8 mouse cellular contexts compared by ENCODE assay signal in genomic region chrX:73921823-73922549, GRCm38 (mm10). TPM values are rescaled to one million over a fixed set of nuclear protein-coding genes. Genes with fewer than 3 reads are reported as not detected.
DNase-seq lines count a peak whose midpoint lies in the region; ATAC-seq and TF ChIP-seq lines count a peak whose summit lies in the region.

TSS of gene Arhgap4 (minus strand) at chrX:73921870.
TSS of gene Naa10 (minus strand) at chrX:73921944.

- no peaks in the 10 kb centered on the region for H3K9me3 ChIP-seq in heart, embryonic 11.5 days (replicated peaks; ENCODE audit: control insufficient read depth, low read length)
- no peaks in the 10 kb centered on the region for H3K9me3 ChIP-seq in kidney, embryonic 16.5 days (ENCODE audit: low read length)
- H3K9me3 ChIP-seq in stomach, embryonic 15.5 days: no peaks in the 10 kb centered on the region

- peaks cover 25% of the 10 kb centered on the region for H3K36me3 ChIP-seq in C2C12 (ENCODE audit: control insufficient read depth, insufficient read depth)
- H3K36me3 ChIP-seq in heart, embryonic 11.5 days (ENCODE audit: control insufficient read depth, insufficient read depth, low read length): 0 out of 2 replicates have a peak, but pooled peaks cover 2% of the 10 kb centered on the region
- H3K36me3 ChIP-seq in kidney, embryonic 16.5 days (ENCODE audit: insufficient read depth, low read length): peaks cover 9% of the 10 kb centered on the region; the same call in 1 of the 2 replicates
- peaks cover 7% of the 10 kb centered on the region; the same call in 1 of the 2 replicates for H3K36me3 ChIP-seq in liver, adult 2 months (ENCODE audit: control insufficient read depth, insufficient read depth, low read length)
- H3K36me3 ChIP-seq in myocyte (ENCODE audit: control insufficient read depth, insufficient read depth): no peaks in the 10 kb centered on the region
- H3K36me3 ChIP-seq in stomach, embryonic 15.5 days: no peaks in the 10 kb centered on the region

- peaks cover 26% of the 10 kb centered on the region for H3K79me2 ChIP-seq in C2C12 (ENCODE audit: control insufficient read depth, insufficient read depth)
- no peaks in the 10 kb centered on the region for H3K79me2 ChIP-seq in liver, adult 2 months (ENCODE audit: control insufficient read depth, insufficient read depth, low read length)
- peaks cover 6% of the 10 kb centered on the region for H3K79me2 ChIP-seq in myocyte (ENCODE audit: control insufficient read depth, insufficient read depth)

- H3K9ac ChIP-seq in heart, embryonic 11.5 days (ENCODE audit: low read depth, low read length): peak within 1 kb of the TSS; percentile 70
- H3K9ac ChIP-seq in kidney, embryonic 16.5 days (replicated peaks; ENCODE audit: low read length): peak within 1 kb of the TSS; percentile 79
- H3K9ac ChIP-seq in liver, adult 2 months (ENCODE audit: low read depth, low read length): peak within 1 kb of the TSS; percentile 80
- peak within 1 kb of the TSS; percentile 44 for H3K9ac ChIP-seq in stomach, embryonic 15.5 days

- DNase-seq in brain, adult 2 months (ENCODE audit: low read depth, low spot score): peak; percentile 97
- DNase-seq in liver, adult 2 months (ENCODE audit: extremely low read depth, low read depth, low spot score): peak; percentile 79

- no peak for TF ChIP-seq CTCF in C2C12 (IDR thresholded peaks at IDR 0.05; ENCODE audit: control insufficient read depth, insufficient read depth, insufficient read length)
- TF ChIP-seq CTCF in liver, adult 2 months (IDR thresholded peaks at IDR 0.05; ENCODE audit: low read depth, low read length): no peak

- ATAC-seq in erythroblast, adult 5-6 weeks (replicated peaks; ENCODE audit: low FRiP score, poor library complexity, severe bottlenecking): peak; percentile 98
- peak; percentile 96 for ATAC-seq in heart, embryonic 11.5 days (replicated peaks; ENCODE audit: insufficient number of reproducible peaks, low FRiP score, low TSS enrichment)
- ATAC-seq in kidney, embryonic 16.5 days (ENCODE audit: low FRiP score, low TSS enrichment): peak; percentile 97
- ATAC-seq in stomach, embryonic 15.5 days (ENCODE audit: insufficient read depth, low FRiP score, low read depth): peak; percentile 98

- H3K4me3 ChIP-seq in C2C12 (ENCODE audit: insufficient read depth, poor library complexity, severe bottlenecking) (peak within 1 kb of the TSS; percentile 57), myocyte (peak within 1 kb of the TSS; percentile 53)
- H3K4me3 ChIP-seq in heart, embryonic 11.5 days (ENCODE audit: low read depth, low read length): peak within 1 kb of the TSS; percentile 53
- peak within 1 kb of the TSS; percentile 64 for H3K4me3 ChIP-seq in kidney, embryonic 16.5 days (ENCODE audit: low read length)
- H3K4me3 ChIP-seq in liver, adult 2 months (ENCODE audit: insufficient read depth, low read depth, low read length): peak within 1 kb of the TSS; percentile 87
- H3K4me3 ChIP-seq in stomach, embryonic 15.5 days (replicated peaks): peak within 1 kb of the TSS; percentile 57

- H3K79me3 ChIP-seq in C2C12 (ENCODE audit: low read depth): peaks cover 18% of the 10 kb centered on the region

- no peaks in the 10 kb centered on the region for H3K27me3 ChIP-seq in C2C12 (ENCODE audit: control insufficient read depth, insufficient read depth, insufficient read length)
- H3K27me3 ChIP-seq in heart, embryonic 11.5 days (ENCODE audit: control insufficient read depth, insufficient read depth, low read length): no peaks in the 10 kb centered on the region
- H3K27me3 ChIP-seq in kidney, embryonic 16.5 days (ENCODE audit: insufficient read depth, low read length): peaks cover 3% of the 10 kb centered on the region; the same call in 1 of the 2 replicates
- no peaks in the 10 kb centered on the region for H3K27me3 ChIP-seq in liver, adult 2 months (ENCODE audit: control insufficient read depth, insufficient read depth, low read length)
- no peaks in the 10 kb centered on the region for H3K27me3 ChIP-seq in myocyte (ENCODE audit: control insufficient read depth, insufficient read depth, insufficient read length)
- no peaks in the 10 kb centered on the region for H3K27me3 ChIP-seq in stomach, embryonic 15.5 days (replicated peaks)

- H3K27ac ChIP-seq in heart, embryonic 11.5 days (ENCODE audit: low read depth, low read length): peak within 1 kb of the TSS; percentile 71
- peak within 1 kb of the TSS; percentile 79 for H3K27ac ChIP-seq in kidney, embryonic 16.5 days (ENCODE audit: low read length)
- peak within 1 kb of the TSS; percentile 55 for H3K27ac ChIP-seq in liver, adult 2 months (replicated peaks; ENCODE audit: insufficient read depth, low read depth, low read length)
- peak within 1 kb of the TSS; percentile 80 for H3K27ac ChIP-seq in stomach, embryonic 15.5 days

- TF ChIP-seq POLR2A in liver, adult 2 months (IDR thresholded peaks at IDR 0.05; ENCODE audit: extremely low read depth, insufficient read depth, low read length): no peak
- TF ChIP-seq POLR2A in myocyte (IDR thresholded peaks at IDR 0.05; ENCODE audit: insufficient read length, low read depth): peak; percentile 51

- 12% methylated on average over 43 of the region's 43 CpGs for WGBS in heart, embryonic 11.5 days (ENCODE audit: insufficient replicate concordance)
- 26% methylated on average over 43 of the region's 43 CpGs for WGBS in kidney, embryonic 16.5 days
- under 1% methylated on average over 43 of the region's 43 CpGs for WGBS in liver, adult 2 months
- WGBS in stomach, embryonic 15.5 days: 22% methylated on average over 43 of the region's 43 CpGs

- peak within 1 kb of the TSS; percentile 73 for H3K4me2 ChIP-seq in heart, embryonic 11.5 days
- peak within 1 kb of the TSS; percentile 72 for H3K4me2 ChIP-seq in kidney, embryonic 16.5 days (replicated peaks; ENCODE audit: low read depth, low read length)
- peak within 1 kb of the TSS; percentile 86 for H3K4me2 ChIP-seq in myocyte (ENCODE audit: low read depth)
- peak within 1 kb of the TSS; percentile 66 for H3K4me2 ChIP-seq in stomach, embryonic 15.5 days

- H3ac ChIP-seq in C2C12 (ENCODE audit: control insufficient read depth, insufficient read length, low read depth) (peak within 1 kb of the TSS; percentile 96), myocyte (ENCODE audit: control insufficient read depth, insufficient read length) (peak within 1 kb of the TSS; percentile 35)

- no peaks in the 10 kb centered on the region for H3K4me1 ChIP-seq in heart, embryonic 11.5 days (ENCODE audit: control insufficient read depth, insufficient read depth, low read length)
- H3K4me1 ChIP-seq in kidney, embryonic 16.5 days (ENCODE audit: insufficient read depth, low read length): peaks cover 8% of the 10 kb centered on the region
- H3K4me1 ChIP-seq in liver, adult 2 months (ENCODE audit: control insufficient read depth, insufficient read depth, low read length): peaks cover 4% of the 10 kb centered on the region; the same call in 1 of the 2 replicates
- H3K4me1 ChIP-seq in stomach, embryonic 15.5 days: no peaks in the 10 kb centered on the region

TF ChIP-seq in C2C12, 6 proteins besides CTCF, POLR2A, EP300 and RAD21:
- peak; percentile 47 for TF ChIP-seq MAX (IDR thresholded peaks at IDR 0.05)
- no peak for TF ChIP-seq FOSL1 (IDR thresholded peaks at IDR 0.05; ENCODE audit: insufficient read depth, low read length, poor library complexity, severe bottlenecking)

TF ChIP-seq in myocyte, 11 proteins besides CTCF, POLR2A, EP300 and RAD21:
- TF ChIP-seq REST (IDR thresholded peaks at IDR 0.05; ENCODE audit: insufficient read depth, insufficient read length) (no peak), POLR2AphosphoS2 (IDR thresholded peaks at IDR 0.05; ENCODE audit: insufficient read length, low read depth) (peak; percentile 79)

RNA-seq across cellular contexts. Expression of gene Arhgap4, which starts in this region (rescaled TPM):
- 0.23 TPM for polyA plus RNA-seq in C2C12 (2012; fragmentation: generic; extraction: Trizol)
- 15.5 and 16.3 TPM in 2 replicates for total RNA-seq in erythroblast, adult 5-6 weeks (2015; ENCODE audit: low replicate concordance)
- 18.4 and 23.4 TPM in 2 replicates for total RNA-seq in erythroblast, adult 5-6 weeks (2017; ENCODE audit: low replicate concordance)
- polyA plus RNA-seq in heart, embryonic 11.5 days (2014; fragmentation: Nextera tagmentation; extraction: Ambion mirVana): 0.96 and 1.3 TPM in 2 replicates
- 4.3 and 4.8 TPM in 2 replicates for polyA plus RNA-seq in kidney, embryonic 16.5 days (2015; fragmentation: Nextera tagmentation; extraction: Ambion mirVana)
- total RNA-seq in liver, adult 2 months (2014; rRNA removed): 3.4 and 3.6 TPM in 2 replicates
- polyA plus RNA-seq in liver, adult 2 months (2012; rRNA removed): 4.8 and 8.6 TPM in 2 replicates
- polyA plus RNA-seq in myocyte (2012; fragmentation: generic; extraction: Trizol): 0.24 TPM
- polyA plus RNA-seq in stomach, embryonic 15.5 days (2015; fragmentation: Nextera tagmentation; extraction: Ambion mirVana): 4.5 and 5.7 TPM in 2 replicates

RNA-seq across cellular contexts. Expression of gene Naa10, which starts in this region (rescaled TPM):
- polyA plus RNA-seq in C2C12 (2012; fragmentation: generic; extraction: Trizol): 165 TPM
- total RNA-seq in erythroblast, adult 5-6 weeks (2015; ENCODE audit: low replicate concordance): 10.6 and 26.8 TPM in 2 replicates
- 18.1 TPM in 2 replicates for total RNA-seq in erythroblast, adult 5-6 weeks (2017; ENCODE audit: low replicate concordance)
- 94.3 and 96.5 TPM in 2 replicates for polyA plus RNA-seq in heart, embryonic 11.5 days (2014; fragmentation: Nextera tagmentation; extraction: Ambion mirVana)
- 147 and 159 TPM in 2 replicates for polyA plus RNA-seq in kidney, embryonic 16.5 days (2015; fragmentation: Nextera tagmentation; extraction: Ambion mirVana)
- 44.6 and 46.8 TPM in 2 replicates for total RNA-seq in liver, adult 2 months (2014; rRNA removed)
- polyA plus RNA-seq in liver, adult 2 months (2012; rRNA removed): 51.7 and 55.9 TPM in 2 replicates
- polyA plus RNA-seq in myocyte (2012; fragmentation: generic; extraction: Trizol): 83.1 TPM
- polyA plus RNA-seq in stomach, embryonic 15.5 days (2015; fragmentation: Nextera tagmentation; extraction: Ambion mirVana): 144 and 156 TPM in 2 replicates

Comparison
In these comparisons a context has a peak if more than half of its experiments do, and no peak if none do; other contexts are left out.
1. Peak in every context shown above with its lines: DNase-seq, ATAC-seq, H3K4me3 ChIP-seq and H3K27ac ChIP-seq.